Mouse (Mus musculus): ENCODE data around the gene D630003M21Rik.

DNA sequence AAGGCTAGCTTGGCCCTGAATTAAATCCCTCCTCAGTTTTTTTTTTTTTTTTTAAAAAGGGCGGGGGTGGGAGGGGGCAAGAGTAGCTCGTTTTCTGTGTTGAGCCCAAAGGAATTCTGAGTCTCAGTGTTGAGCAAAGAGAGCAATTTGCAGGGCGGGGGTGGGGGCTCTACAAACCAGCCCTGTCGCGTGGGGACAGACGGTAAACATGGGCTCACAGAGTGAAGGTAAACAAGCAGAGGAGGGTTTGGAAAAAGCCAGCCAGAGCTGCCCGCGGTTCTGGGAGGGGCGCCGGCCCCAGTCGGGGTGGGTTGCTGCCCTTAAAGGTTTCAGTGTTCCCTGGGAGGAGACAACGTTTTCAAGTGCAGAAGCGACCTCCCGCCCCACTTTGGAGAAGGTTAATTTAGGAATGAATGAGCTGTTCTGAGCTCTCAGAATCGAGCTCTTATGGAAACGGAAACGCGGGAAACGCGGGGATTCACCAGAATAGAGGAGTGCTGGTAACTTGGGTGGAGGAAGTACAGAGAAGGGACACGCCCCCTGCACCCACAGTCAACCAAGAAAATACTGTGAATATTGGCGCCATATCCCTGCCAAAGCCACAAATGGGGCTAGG, 75.2 kb downstream of the D630003M21Rik start:
- TF ChIP-seq POLR2A (IDR thresholded peaks at IDR 0.05; ENCODE audit: control insufficient read depth, low read depth, low read length) (no peak), CTCF (IDR thresholded peaks at IDR 0.05; ENCODE audit: control insufficient read depth, insufficient read depth, insufficient replicate concordance, low read depth, low read length) (no peak)
